Mouse (Mus musculus): Measurements from ENCODE around the gene Msi2.

Msi2 gene

GRCm38 (mm10) chr11:88515736-88516583 lies 202.4 kb downstream of the Msi2 start:
- no peak for DNase-seq (ENCODE audit: low read depth, low spot score)

GRCm38 (mm10) chr11:88515267-88515666 lies 203.0 kb downstream of the Msi2 start:
- DNase-seq (ENCODE audit: low read depth, low spot score) = no peak

GRCm38 (mm10) chr11:88514151-88514926 lies 204.0 kb downstream of the Msi2 start:
- DNase-seq (ENCODE audit: low read depth, low spot score) = no peak

GRCm38 (mm10) chr11:88512580-88512979 lies 205.7 kb downstream of the Msi2 start:
- no peak for DNase-seq (ENCODE audit: low read depth, low spot score)

GRCm38 (mm10) chr11:88510282-88510850 lies 207.9 kb downstream of the Msi2 start:
- DNase-seq (ENCODE audit: low read depth, low spot score) = no peak

- DNase-seq (ENCODE audit: low read depth, low spot score) = no peak
These were observed 208.8 kb downstream of the Msi2 start for GRCm38 (mm10) chr11:88509464-88509863.

- DNase-seq (ENCODE audit: low read depth, low spot score) = no peak
These were observed 210.2 kb downstream of the Msi2 start for GRCm38 (mm10) chr11:88508133-88508532.

- DNase-seq (ENCODE audit: low read depth, low spot score) = no peak
These were observed 211.5 kb downstream of the Msi2 start for GRCm38 (mm10) chr11:88506544-88507419.

GRCm38 (mm10) chr11:88506109-88506508 lies 212.2 kb downstream of the Msi2 start:
- no peak for DNase-seq (ENCODE audit: low read depth, low spot score)

- no peak for DNase-seq (ENCODE audit: low read depth, low spot score)
These were observed 215.7 kb downstream of the Msi2 start for GRCm38 (mm10) chr11:88502566-88502965.

GRCm38 (mm10) chr11:88498491-88498890 lies 219.8 kb downstream of the Msi2 start:
- no peak for DNase-seq (ENCODE audit: low read depth, low spot score)

GRCm38 (mm10) chr11:88496460-88496859 lies 221.9 kb downstream of the Msi2 start:
- no peak for DNase-seq (ENCODE audit: low read depth, low spot score)

- no peak for DNase-seq (ENCODE audit: low read depth, low spot score)
These were observed 222.6 kb downstream of the Msi2 start for GRCm38 (mm10) chr11:88495759-88496158.

- DNase-seq (ENCODE audit: low read depth, low spot score) = no peak
These were observed 223.3 kb downstream of the Msi2 start for GRCm38 (mm10) chr11:88495018-88495417.

- no peak for DNase-seq (ENCODE audit: low read depth, low spot score)
These were observed 224.3 kb downstream of the Msi2 start for GRCm38 (mm10) chr11:88493795-88494559.

- no peak for DNase-seq (ENCODE audit: low read depth, low spot score)
These were observed 225.7 kb downstream of the Msi2 start for GRCm38 (mm10) chr11:88492585-88492984.

GRCm38 (mm10) chr11:88489985-88490384 lies 228.3 kb downstream of the Msi2 start:
- no peak for DNase-seq (ENCODE audit: low read depth, low spot score)

- no peak for DNase-seq (ENCODE audit: low read depth, low spot score)
These were observed 229.2 kb downstream of the Msi2 start for GRCm38 (mm10) chr11:88488941-88489724.

- no peak for DNase-seq (ENCODE audit: low read depth, low spot score)
These were observed 230.0 kb downstream of the Msi2 start for GRCm38 (mm10) chr11:88488175-88488940.
